Mouse (Mus musculus) thymus, postnatal 10 days (tissue): ENCODE measurements around the gene Speer4e.
"Not testable (repeated sequence)": the region's sequence is repeated elsewhere in the genome, so short reads cannot be mapped to it uniquely, and the experiment has no call there.

Experiments used
- DNase-seq, 2 experiments: peaks; one replicate each; pipeline ENCODE4 v3.0.0; 2021; ENCODE audit warnings: low spot score in 2 of 2

Speer4e gene

DNA sequence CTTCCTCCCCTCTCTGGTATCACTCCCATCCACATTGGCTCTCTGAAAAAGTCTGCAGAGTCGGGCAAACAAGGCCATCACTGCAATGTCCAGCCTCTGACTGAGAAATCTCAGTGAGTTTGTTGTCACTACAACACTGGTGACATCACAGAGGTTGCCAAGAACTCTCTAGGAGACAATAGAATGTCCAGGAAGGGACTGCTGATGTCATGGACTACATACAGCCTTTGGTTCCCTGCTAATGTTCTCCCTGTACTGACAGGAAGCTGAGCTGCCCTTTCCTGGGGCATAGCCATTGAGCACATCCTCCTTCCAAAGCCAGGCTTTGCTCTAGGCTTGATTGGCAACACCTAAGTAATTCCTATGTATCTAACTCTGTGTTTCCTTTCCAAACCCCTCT, at the start of gene Speer4e:
Gene Speer4e, minus strand, starts transcription at position 101 of the 400 bp plus-strand sequence.
- not testable (repeated sequence) for DNase-seq

- DNase-seq = not testable (repeated sequence)
Measured at GRCm38 (mm10) chr5:14986649-14987387, 48.6 kb upstream of the Speer4e start.

GRCm38 (mm10) chr5:14978835-14979234, 40.6 kb upstream of the Speer4e start, which contains the start of gene Gm10354:
TSS of gene Gm10354 (minus strand) at chr5:14978935.
- not testable (repeated sequence) for DNase-seq

DNA sequence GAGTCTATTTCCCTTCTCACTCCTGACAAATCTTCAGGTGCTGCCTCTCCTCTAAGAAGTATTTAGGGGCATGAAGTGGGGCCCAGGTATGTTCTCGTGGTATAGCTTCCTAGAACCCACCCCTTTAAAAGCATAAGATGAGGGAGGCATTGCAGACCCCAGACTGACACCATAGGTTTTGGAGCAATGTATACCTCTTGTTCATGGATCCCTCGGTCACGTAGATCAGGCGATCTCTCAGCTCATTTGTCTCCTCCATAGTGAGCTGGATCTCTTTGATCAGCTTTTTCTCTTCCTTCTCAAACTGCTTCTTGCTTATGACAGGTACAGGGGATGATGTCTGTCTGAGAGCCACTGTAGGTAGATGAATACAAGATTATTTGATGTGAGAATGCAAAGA, 39.1 kb upstream of the Speer4e start:
- DNase-seq = not testable (repeated sequence)

DNA sequence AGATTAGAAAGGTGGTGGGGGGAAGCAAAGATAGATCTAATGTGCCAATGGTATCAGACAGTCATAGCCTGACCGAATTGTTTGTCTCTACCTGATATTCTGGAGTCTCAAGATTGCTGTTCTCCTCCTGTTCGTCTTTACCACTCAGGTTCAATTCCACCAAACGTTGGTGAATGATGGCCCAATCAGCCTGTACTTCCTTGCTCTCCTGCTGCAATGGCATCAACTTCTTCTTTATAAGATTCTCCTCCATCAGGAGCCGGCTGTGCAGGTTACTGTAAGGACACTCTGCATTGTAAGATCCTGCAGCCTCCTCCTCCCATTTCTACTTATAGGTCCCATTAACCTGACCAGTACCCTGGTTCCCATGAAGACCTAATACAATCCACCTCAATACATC, 37.1 kb upstream of the Speer4e start:
- DNase-seq = not testable (repeated sequence)

DNA sequence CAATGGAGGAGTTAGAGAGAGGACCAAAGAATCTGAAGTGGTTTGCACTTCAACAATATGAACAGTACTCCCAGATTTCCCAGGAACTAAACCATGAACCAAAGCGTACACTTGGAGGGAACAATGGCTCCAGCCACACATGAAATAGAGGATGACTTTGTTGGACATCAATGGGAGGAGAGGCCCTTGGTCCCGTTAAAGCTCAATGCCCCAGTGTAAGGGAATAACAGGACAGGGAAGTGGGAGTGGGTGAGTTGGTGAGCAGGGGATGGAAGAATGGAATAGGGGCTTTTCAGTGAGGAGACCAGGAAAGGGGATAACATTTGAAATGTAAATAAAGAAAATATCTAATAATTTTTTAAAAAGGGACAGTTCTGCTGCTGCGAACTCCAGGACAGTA, 34.6 kb upstream of the Speer4e start:
- not testable (repeated sequence) for DNase-seq

- not testable (repeated sequence) for DNase-seq
Measured at GRCm38 (mm10) chr5:14963821-14964220, 25.6 kb upstream of the Speer4e start.

DNA sequence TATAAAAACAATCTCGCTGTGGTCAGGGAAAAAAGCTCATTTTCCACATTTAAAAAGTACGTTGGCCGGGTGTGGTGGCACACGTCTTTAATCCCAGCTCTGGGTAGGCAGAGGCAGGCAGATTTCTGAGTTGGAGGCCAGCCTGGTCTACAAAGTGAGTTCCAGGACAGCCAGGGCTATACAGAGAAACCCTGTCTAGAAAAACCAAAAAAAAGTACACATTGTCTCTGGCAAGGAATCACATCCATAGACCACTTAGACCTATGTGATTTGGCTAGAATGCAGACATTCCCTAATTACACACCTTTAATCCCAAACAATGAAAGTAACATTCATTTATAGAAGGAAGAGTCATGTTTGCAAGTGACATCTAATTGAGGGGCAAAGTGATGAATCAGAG, 23.3 kb upstream of the Speer4e start:
- not testable (repeated sequence) for DNase-seq

- DNase-seq = not testable (repeated sequence)
Measured at GRCm38 (mm10) chr5:14955928-14956706, 17.9 kb upstream of the Speer4e start.

DNA sequence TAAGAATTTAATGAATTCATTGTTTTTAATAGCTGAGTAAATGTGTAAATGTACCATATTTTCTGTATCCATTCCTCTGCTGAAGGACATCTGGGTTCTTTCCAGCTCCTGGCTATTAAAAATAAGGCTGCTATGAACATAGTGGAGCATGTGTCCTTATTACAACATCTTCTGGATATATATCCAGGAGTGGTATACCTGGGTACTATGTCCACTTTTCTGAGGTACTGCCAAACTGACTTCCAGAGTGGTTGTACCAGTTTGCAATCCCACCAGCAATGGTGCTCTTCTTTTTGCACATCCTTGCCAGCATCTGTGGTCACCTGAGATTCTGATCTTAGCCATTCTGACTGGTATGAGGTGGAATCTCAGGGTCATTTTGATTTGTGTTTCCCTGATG, 15.4 kb upstream of the Speer4e start:
- not testable (repeated sequence) for DNase-seq

DNA sequence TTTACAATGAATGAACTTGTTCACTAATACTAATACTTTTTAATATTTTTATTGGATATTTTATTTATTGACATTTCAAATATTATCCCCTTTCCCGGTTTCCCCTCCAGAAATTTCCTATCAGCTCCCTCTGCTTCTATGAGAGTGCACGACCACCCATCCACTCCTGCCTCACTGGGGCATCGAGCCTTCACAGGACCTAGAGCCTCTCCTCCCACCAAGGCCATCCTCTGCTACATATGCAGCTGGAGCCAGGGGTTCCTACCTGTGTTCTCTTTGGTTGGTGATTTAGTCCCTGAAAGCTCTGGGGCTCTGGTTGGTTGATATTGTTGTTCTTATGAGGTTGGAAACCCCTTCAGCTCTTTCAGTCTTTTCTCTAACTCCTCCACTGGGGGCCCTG, 14.5 kb upstream of the Speer4e start:
- DNase-seq = not testable (repeated sequence)

- DNase-seq = not testable (repeated sequence)
Measured at GRCm38 (mm10) chr5:14951822-14952221, 13.6 kb upstream of the Speer4e start.

- DNase-seq = not testable (repeated sequence)
Measured at GRCm38 (mm10) chr5:14947482-14948198, 9.4 kb upstream of the Speer4e start.

- not testable (repeated sequence) for DNase-seq
Measured at GRCm38 (mm10) chr5:14945524-14945923, 7.3 kb upstream of the Speer4e start.

DNA sequence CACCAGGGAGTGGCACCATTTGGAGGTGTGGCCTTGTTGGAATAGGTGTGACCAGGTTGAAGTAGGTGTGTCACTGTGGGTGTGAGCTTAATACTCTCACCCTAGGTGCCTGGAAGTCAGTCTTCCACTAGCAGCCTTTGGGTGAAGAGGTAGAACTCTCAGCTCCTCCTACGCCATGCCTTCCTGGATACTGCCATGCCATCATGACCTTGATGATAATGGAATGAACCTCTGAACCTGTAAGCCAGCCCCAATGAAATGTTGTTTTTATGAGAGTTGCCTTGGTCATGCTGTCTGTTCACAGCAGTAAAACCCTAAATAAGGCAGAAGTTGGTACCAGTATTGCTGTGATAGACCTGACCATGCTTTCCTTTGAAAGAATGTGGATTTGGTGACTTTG, 2.8 kb upstream of the Speer4e start:
- DNase-seq = not testable (repeated sequence)

DNA sequence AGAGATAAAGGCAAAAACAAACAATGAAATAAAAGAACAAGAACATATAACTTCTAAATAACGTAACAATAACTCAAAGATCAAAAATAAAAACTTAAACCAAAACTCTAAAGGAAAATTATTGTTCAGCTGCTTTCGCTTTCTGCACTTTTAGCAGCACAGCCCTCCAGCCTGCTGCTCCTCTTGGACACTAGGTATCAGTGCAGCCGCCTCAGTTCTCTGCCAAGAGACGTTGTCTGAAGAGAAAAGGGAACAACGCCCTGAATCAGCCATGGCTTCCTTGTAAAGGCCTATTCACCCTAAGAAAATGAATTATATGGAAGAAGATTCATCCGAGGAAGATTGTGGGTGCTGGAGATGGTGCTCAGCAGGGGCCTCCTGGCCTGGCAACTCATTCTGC, 4.5 kb downstream of the Speer4e start:
- DNase-seq = not testable (repeated sequence)

- DNase-seq = not testable (repeated sequence)
Measured at GRCm38 (mm10) chr5:14927047-14927446, 11.2 kb downstream of the Speer4e start.

DNA sequence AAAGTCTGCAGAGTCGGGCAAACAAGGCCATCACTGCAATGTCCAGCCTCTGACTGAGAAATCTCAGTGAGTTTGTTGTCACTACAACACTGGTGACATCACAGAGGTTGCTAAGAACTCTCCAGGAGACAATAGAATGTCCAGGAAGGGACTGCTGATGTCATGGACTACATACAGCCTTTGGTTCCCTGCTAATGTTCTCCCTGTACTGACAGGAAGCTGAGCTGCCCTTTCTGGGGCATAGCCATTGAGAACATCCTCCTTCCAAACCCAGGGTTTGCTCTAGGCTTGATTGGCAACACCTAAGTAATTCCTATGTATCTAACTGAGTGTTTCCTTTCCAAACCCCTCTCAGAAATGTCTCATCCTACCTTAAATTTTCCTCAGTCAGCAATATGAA, 23.4 kb downstream of the Speer4e start, which contains the start of gene Gm9758:
Gene Gm9758, minus strand, starts transcription at position 101 of the 400 bp plus-strand sequence.
- DNase-seq = not testable (repeated sequence)

DNA sequence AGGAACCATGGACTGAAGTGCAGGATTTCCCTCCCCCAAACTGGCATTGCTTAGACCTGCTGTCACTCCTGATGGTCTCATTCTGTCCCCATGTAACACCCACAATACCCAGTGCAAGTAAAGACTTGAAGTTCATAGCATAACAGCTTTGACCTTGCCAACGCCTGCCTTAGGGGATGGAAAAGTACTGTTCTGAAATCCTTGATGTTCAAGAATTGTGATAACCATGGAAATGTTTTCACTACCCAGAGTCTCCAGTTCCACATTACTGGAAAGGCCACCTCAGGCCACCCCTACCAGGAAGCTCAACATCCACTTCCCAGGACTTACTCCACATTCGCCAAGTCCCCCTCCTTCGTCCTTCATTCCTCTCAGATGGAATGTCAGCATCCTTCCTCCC, 23.9 kb downstream of the Speer4e start:
- DNase-seq = not testable (repeated sequence)

DNA sequence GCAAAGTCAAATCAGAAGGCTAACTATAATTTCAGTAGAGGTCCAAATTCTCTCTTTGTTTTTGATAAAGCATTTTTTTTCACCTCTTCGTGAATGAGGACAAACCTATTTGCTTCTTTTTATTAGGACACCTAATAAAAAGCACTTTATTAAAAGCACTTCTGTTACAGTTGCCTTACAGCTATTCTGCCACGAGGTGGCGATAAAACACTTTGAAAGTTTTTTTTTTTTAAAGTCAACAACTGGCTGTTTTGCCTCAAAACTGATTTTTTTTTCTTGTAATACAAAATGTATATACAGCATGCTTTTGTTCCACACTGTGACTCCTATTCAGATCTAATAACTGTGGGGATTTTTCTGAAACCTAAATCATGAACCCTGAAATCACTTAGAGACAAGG, 34.7 kb downstream of the Speer4e start:
- not testable (repeated sequence) for DNase-seq

- DNase-seq = no peak
Measured at GRCm38 (mm10) chr5:14892242-14892641, 46.0 kb downstream of the Speer4e start.

GRCm38 (mm10) chr5:14885291-14885690, 52.9 kb downstream of the Speer4e start:
- DNase-seq = not testable (repeated sequence)
